Mouse (Mus musculus): ENCODE measurements around the gene Depdc7.

GRCm38 (mm10) chr2:104687261-104687660, 55.4 kb downstream of the Depdc7 start:
- TF ChIP-seq CTCF (IDR thresholded peaks at IDR 0.05; ENCODE audit: insufficient read depth, low read length) (no peak), POLR2A (IDR thresholded peaks at IDR 0.05; ENCODE audit: borderline replicate concordance, extremely low read depth, low read depth, low read length) (no peak)

All from lung, adult 2 months (tissue).